Mouse (Mus musculus) c-Kit-negative CD71-positive TER-119-positive erythroid progenitor cells, embryonic 14.5 days (primary cell): Measurements from ENCODE around the gene Tnfrsf25.
A peak's percentile ranks its signal among the peaks of the same experiment; 100 is the strongest.

ENCODE experiments used
- DNase-seq: peaks from one replicate; pipeline ENCODE4 v3.0.0-alpha.2; 2013; ENCODE audit warnings: low read depth, low spot score

Gene Tnfrsf25

GRCm38 (mm10) chr4:152141521-152142135 lies 25.9 kb downstream of the Tnfrsf25 start:
- no peak for DNase-seq

DNA sequence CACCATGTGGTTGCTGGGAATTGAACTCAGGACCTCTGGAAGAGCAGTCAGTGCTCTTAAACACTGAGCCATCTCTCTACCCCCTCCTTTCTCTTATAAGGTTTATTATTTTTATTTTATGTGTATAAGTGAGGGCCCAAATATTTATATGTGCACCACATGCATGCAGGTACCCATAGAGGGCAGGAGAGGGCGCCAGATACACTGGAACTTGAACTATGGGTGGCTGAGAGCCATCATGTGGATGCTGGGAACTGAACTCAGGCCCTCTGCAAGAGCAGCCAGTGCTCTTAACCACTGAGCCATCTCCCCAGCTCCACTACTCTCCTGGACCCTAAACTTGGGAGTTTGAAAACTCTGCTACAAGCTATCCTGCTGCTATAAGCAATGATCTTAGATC lies 27.9 kb downstream of the Tnfrsf25 start:
- DNase-seq, result no peak

GRCm38 (mm10) chr4:152145473-152145872 lies 29.7 kb downstream of the Tnfrsf25 start:
- no peak for DNase-seq

GRCm38 (mm10) chr4:152146033-152146827 lies 30.5 kb downstream of the Tnfrsf25 start:
- no peak for DNase-seq

DNA sequence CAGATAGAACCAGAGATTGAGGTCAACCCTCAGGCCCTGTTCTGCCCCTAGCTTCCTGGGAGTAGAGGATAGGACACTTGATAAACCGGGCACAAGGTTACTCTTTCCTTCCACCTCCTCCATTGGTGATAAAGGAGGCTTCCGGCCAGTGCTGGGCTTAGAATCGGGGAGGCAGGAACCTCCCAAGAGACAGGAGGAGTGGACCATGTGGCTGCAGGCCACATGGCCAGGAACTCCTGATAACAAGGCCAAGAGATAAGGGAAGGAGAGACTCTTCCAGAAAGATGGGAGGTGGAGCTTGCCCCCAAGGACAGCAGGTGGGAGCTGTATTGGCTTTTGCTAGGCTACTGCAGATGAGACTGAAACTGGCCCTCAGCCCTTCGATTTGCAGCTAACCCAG lies 34.8 kb downstream of the Tnfrsf25 start:
- no peak for DNase-seq

DNA sequence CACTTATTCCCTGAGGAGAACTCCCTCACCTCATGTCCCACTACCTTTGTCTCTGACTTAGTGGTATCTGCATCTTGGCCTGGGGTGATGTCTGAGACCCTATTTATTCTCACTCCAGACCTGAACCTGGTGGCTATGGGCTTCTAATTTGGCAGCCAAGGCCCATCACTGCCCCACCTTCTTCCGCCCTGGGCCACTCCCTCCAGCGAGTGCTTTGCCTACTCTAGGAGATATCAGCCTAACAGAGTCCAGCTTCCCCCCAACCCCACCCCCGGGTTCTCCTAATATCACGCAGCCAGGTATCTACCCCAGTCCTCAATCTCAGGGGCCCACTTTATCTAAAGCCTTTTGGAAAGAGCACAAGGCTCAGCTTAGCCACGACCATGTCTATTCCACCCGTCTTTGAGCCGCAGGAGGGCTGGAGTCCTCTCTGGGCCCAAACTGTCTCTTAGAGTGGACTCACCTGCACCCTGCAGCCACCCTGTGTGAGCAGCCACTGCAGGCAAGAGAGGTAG lies 35.8 kb downstream of the Tnfrsf25 start:
- no peak for DNase-seq

DNA sequence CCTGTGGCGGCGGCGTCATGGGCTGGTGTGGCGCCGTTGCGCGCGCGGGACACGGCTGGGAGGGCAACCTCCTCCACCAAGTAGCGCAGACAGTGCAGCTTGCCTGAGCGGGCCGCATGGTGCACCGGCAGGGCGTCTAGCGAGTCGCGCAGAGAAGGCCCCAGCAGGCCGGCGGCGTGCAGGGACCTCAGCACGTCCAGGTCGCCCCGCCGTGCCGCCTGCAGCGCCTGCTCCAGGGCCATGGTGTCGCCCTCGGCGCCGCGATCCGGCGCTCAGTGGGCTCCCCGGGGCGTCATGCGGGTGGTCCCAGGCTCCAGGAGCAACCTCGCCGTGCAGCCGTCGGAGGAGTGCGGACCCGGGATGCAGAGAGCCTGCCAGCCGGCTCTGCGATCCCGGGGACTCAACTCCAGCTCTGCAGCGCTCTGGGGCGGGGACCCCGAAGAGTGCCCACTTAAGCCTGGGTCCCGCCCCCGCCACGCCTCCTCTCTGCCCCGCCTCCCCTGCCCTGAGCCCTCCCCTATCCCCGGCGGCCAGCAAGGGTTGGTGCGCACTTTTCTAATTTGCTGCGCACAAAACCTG lies 36.3 kb downstream of the Tnfrsf25 start, which contains the start of gene Espn:
Espn (minus strand) TSS at position 406 of the 579 bp plus-strand sequence.
- DNase-seq, result no peak

DNA sequence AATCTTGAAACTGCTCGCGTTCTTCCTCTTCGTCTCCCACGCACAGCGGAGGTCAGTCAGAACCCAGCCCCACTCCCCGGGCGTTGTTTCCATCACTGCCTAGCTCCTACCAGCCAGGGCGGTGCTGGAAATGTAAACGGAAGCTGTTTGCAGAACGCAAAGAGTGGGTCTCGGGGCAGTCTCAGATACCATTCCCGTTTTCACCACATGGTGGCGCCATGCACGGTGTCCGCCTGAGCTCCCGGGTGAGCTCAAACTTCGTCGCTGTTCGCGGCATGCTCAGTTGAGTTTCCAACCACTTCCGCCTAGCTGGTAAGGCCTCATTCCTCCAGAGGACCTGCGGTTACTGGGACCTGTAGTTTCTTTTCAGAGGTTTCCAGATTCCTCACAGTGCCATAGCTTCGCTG lies 38.0 kb downstream of the Tnfrsf25 start:
- DNase-seq, result peak; percentile 31

DNA sequence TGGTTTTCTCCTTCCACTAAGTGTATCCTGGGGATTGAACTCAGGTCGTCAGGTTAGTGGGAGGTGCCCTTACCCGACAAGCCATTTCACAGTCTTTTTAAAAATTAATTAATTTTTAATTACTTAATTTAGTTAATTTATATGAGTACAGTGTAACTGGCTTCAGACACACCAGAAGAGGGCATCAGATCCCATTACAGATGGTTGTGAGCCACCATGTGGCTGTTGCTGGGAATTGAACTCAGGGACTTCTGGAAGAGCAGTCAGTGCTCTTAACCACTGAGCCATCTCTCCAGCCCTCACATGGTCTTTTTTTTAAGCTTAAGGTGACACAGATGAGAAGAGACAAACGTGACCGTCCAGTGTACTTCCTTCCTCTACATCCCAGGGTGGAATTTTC lies 39.3 kb downstream of the Tnfrsf25 start:
- DNase-seq, result no peak

- peak; percentile 32 for DNase-seq
These were observed 42.2 kb downstream of the Tnfrsf25 start for GRCm38 (mm10) chr4:152157779-152158584.

- no peak for DNase-seq
These were observed 43.0 kb downstream of the Tnfrsf25 start, which contains the start of gene Hes2 for GRCm38 (mm10) chr4:152158585-152159284. Gene Hes2, plus strand, starts transcription at chr4:152158867.

DNA sequence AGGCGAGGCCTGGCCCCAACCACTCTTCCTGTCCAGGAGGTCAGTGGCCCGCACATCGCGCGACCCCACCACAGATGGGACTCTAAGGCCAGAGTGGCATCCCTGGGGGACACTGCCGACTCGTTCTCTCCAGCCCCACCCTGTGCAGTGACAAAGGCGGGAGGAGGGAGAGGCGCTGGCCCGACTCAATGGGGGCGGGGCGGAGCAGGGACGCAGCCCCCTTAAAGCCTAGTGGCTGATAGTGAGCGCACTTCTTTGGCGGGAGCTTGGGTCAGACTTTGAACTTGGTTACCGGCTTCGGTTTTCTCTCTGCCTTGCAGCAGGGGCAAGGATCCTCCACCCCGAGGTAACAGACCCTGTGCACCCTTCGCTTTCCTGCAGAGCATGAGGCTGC lies 43.5 kb downstream of the Tnfrsf25 start:
- DNase-seq, result no peak

- no peak for DNase-seq
These were observed 45.0 kb downstream of the Tnfrsf25 start for GRCm38 (mm10) chr4:152160748-152161147.

- DNase-seq, result no peak
These were observed 45.9 kb downstream of the Tnfrsf25 start for GRCm38 (mm10) chr4:152161601-152162000.

DNA sequence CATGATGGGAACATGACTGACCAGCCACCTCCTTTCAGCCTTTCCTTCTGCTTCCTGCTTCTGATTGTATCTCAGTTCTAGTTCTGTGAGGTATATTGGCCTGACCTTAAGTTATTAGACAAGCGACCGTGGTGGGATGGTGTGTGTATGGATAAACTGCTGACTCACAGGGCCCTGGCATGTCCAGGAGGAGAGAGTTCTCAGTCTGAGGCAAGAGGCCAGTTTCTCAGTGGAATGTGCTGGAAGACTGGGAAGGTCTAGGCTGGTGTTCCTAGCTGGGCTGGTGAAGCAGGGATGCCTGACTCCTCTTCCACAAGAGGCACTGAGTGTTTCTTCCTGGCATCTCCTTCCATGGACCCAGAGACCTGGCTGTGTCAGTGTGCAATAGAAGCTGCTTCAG lies 47.0 kb downstream of the Tnfrsf25 start:
- DNase-seq, result no peak

DNA sequence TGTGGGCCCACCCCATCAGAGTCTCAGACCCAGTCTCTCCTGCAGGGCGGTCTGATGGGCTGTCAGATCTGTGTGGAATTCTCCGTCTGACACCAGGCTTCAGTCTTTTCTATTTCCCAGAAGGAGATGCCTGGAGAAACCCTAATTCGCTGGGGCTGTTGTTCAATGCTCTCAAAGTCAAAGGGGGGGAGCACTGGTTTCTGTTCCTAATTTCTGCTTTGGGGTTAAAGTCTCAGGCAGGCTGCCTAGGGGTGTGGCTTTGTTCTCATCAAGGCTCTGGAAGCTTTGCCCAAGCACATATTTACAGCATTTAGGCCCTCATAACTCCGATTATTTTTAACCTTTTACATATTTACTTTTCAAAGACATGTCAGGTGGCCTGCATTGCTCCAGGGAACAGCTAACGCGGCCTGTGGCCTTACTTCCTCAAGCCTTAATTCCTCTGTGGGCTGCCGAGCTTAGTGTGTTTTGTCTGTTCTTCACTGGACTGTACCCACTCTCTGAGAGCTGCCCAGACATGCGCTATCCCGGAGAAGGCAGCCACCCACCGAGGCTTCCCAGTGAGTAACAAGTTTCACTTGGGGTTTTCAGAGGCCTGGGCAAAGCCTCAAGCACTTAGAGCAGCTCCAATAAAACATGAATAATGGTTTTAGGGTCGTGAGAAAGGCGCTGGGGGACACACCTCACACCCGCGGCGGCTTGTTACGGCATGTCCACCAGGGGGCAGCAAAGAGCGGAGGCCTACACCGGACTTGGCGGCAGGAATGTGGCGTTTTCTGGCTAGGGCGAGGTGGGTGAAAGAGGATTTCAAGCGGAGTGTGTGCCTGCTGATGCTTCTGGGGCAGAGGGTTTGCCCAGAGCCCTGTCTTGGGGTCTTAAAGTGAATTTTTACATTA lies 49.5 kb downstream of the Tnfrsf25 start:
- peak; percentile 30 for DNase-seq

GRCm38 (mm10) chr4:152168052-152168451 lies 52.3 kb downstream of the Tnfrsf25 start:
- DNase-seq, result no peak

- DNase-seq, result no peak
These were observed 53.4 kb downstream of the Tnfrsf25 start for GRCm38 (mm10) chr4:152169103-152169502.
